Mouse (Mus musculus) gonadal fat pad, adult 2 months (tissue): ENCODE measurements around the gene Lsm12. TPM values are rescaled to one million over a fixed set of nuclear protein-coding genes. Genes with fewer than 3 reads are reported as not detected.

ENCODE experiments used
- DNase-seq: peaks from one replicate; pipeline ENCODE4 v3.0.0-alpha.2; 2012; ENCODE audit warnings: low read depth
- polyA plus RNA-seq: library from polyadenylated mRNA; depleted of rRNA; stranded (reverse); fragments of >200 nt; gene quantifications from 2 replicates; pipeline ENCODE4 v1.2.3, GENCODE M21; 2012; rRNA removed

Gene Lsm12
- polyA plus RNA-seq, 1 experiment = 30.7 TPM

DNA sequence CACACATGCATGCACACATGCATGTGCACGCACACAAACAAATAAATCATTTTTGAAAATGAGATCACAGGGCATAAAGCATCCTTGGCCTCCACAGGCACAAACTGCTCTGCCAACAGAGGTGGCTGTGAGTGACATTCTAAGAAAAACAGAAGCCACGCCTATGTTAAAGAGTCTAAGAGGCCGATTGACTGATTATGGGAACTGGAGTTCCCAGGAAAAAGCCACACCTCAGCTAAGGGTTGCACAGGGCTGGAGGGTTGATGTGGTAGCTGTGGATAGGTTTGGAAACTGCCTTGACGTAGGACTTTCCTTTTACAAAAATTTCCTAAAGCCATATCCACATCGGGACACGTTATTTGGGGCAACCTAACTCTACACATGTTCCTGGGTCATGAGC is 67.7 kb downstream of the Lsm12 start:
- no peak for DNase-seq

GRCm38 (mm10) chr11:102116241-102116640 is 68.9 kb downstream of the Lsm12 start:
- DNase-seq = no peak

Other genes starting within 250 kb of the Lsm12 start
- 10.2 and 14.3 TPM in 2 replicates for gene Sost, start 218.3 kb downstream of the Lsm12 start, polyA plus RNA-seq
- gene Cfap97d1, start 201.0 kb downstream of the Lsm12 start, polyA plus RNA-seq = 0.18 and 0.52 TPM in 2 replicates
- gene Dusp3, start 198.3 kb downstream of the Lsm12 start, polyA plus RNA-seq = 80.5 and 135 TPM in 2 replicates
- gene Mpp3, start 156.8 kb downstream of the Lsm12 start, polyA plus RNA-seq = 23.2 and 37.9 TPM in 2 replicates
- gene Cd300lg, start 143.8 kb downstream of the Lsm12 start, polyA plus RNA-seq = 88.9 and 100.0 TPM in 2 replicates
- gene Mpp2, start 96.8 kb downstream of the Lsm12 start, polyA plus RNA-seq = 54.0 and 78.5 TPM in 2 replicates
- gene Ppy, start 84.0 kb downstream of the Lsm12 start, polyA plus RNA-seq = 79.7 and 91.5 TPM in 2 replicates
- gene Pyy, start 77.5 kb downstream of the Lsm12 start, polyA plus RNA-seq = 0.73 and 0.82 TPM in 2 replicates
- gene Nags, start 39.8 kb downstream of the Lsm12 start, polyA plus RNA-seq = 1.3 and 2.4 TPM in 2 replicates
- 19.6 and 21.1 TPM in 2 replicates for gene Tmem101, start 28.9 kb downstream of the Lsm12 start, polyA plus RNA-seq
- 130 and 136 TPM in 2 replicates for gene G6pc3, start 4.3 kb upstream of the Lsm12 start, polyA plus RNA-seq
- gene Hdac5, start 44.9 kb upstream of the Lsm12 start, polyA plus RNA-seq = 75.4 and 75.5 TPM in 2 replicates
- gene BC030867, start 63.6 kb upstream of the Lsm12 start, polyA plus RNA-seq = 1.0 and 1.1 TPM in 2 replicates
- gene Asb16, start 83.4 kb upstream of the Lsm12 start, polyA plus RNA-seq = 0.88 and 1.5 TPM in 2 replicates
- 58.8 and 66.7 TPM in 2 replicates for gene Tmub2, start 99.6 kb upstream of the Lsm12 start, polyA plus RNA-seq
- gene Atxn7l3, start 111.3 kb upstream of the Lsm12 start, polyA plus RNA-seq = 32.9 and 33.9 TPM in 2 replicates
- 27.5 and 36.5 TPM in 2 replicates for gene Ubtf, start 134.4 kb upstream of the Lsm12 start, polyA plus RNA-seq
- gene Slc4a1, start 180.9 kb upstream of the Lsm12 start, polyA plus RNA-seq = 0.35 and 0.36 TPM in 2 replicates
- 0.95 and 1.1 TPM in 2 replicates for gene Rundc3a, start 208.1 kb upstream of the Lsm12 start, polyA plus RNA-seq
- gene Slc25a39, start 222.7 kb upstream of the Lsm12 start, polyA plus RNA-seq = 297 and 389 TPM in 2 replicates
- gene Grn, start 245.0 kb upstream of the Lsm12 start, polyA plus RNA-seq = 205 and 301 TPM in 2 replicates